Mouse (Mus musculus): ENCODE results near the gene Fgf23.

The Fgf23 gene

GRCm38 (mm10) chr6:127114753-127115456, 42.2 kb downstream of the Fgf23 start:
- DNase-seq (ENCODE audit: low spot score in 2 of 2) = no peak

GRCm38 (mm10) chr6:127122221-127122806, 49.6 kb downstream of the Fgf23 start:
- no peak for DNase-seq (ENCODE audit: low spot score in 2 of 2)

GRCm38 (mm10) chr6:127122996-127123395, 50.3 kb downstream of the Fgf23 start:
- no peak for DNase-seq (ENCODE audit: low spot score in 2 of 2)

GRCm38 (mm10) chr6:127123506-127123905, 50.8 kb downstream of the Fgf23 start:
- DNase-seq (ENCODE audit: low spot score in 2 of 2) = no peak

GRCm38 (mm10) chr6:127129659-127130058, 57.0 kb downstream of the Fgf23 start:
- no peak for DNase-seq (ENCODE audit: low spot score in 2 of 2)

- DNase-seq (ENCODE audit: low spot score in 2 of 2) = no peak
These were observed 57.7 kb downstream of the Fgf23 start for GRCm38 (mm10) chr6:127130377-127130776.

Data from urinary bladder, postnatal 36 days (tissue).